Mouse (Mus musculus) CD8-positive naive resting alpha-beta T cell, adult 2 months (primary cell): ENCODE measurements at regions not wholly inside any gene's neighbourhood (a gene's known extent, or its start where the extent isn't known, plus 50 kb on each side); places are given as distances from the start of the nearest gene placed in this dataset.

Source experiments
- DNase-seq, 2 experiments: peaks; one replicate each; pipeline ENCODE4 v3.0.0; 2022; ENCODE audit warnings: low read depth in 2 of 2, low spot score in 2 of 2

- no peak for DNase-seq
Measured at GRCm38 (mm10) chr2:133362693-133363443, 189.1 kb upstream of the Bmp2 start.

DNA sequence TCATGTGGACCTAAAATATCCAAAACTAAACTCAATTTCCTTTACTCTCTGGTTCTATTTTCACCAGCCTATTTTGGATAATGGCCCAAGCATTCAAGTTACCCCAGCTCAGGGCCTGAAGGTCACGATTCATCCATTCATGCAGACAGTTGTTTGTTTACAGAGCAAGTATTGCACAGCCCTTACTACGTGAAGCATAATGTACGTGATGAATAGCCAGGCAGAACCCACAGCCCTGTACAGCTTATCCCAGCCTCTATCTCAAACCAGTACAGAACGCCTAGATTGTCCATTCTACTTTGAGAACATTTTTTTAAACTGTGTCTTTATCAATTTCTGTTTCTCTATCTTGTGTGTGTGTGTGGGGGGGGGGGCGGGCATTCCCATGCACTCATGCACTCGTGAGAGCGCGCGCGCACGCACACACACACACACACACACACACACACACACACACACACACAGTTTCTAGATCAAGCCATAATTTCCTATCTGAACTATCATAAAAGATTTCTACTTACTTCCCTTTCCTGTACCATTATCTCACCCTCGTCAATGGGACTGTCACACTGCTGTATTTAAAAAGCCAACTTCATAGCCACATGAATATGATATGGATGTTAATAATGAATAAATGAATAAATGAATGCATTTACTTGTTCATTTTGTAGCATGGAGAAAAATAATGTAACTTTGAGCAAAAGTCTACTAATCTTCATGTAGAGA lies 180.3 kb upstream of the Bmp2 start:
- no peak for DNase-seq

DNA sequence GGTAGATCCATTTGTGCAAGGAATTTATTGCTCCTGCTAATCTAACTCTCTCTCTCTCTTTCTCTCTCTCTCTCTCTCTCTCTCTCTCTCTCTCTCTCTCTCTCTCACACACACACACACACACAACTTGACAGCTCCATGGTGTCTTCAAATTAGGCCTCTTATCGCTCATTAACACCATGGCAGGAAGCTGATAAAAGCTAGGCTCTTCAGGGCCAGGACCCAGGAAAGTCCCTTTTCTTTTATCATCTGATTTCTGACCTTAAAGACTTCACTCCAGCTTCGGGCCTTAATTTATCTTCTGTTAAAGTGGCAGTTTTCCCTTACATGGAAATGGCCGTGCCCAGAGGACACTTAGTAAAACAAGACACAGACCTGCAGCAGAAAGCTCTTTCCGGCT lies 178.4 kb upstream of the Bmp2 start:
- no peak for DNase-seq

- DNase-seq: no peak
Measured at GRCm38 (mm10) chr2:133381054-133381453, 170.9 kb upstream of the Bmp2 start.

- no peak for DNase-seq
Measured at GRCm38 (mm10) chr2:133383135-133383920, 168.6 kb upstream of the Bmp2 start.

- DNase-seq: no peak
Measured at GRCm38 (mm10) chr2:133385297-133385696, 166.7 kb upstream of the Bmp2 start.

GRCm38 (mm10) chr2:133387349-133387748 lies 164.6 kb upstream of the Bmp2 start:
- no peak for DNase-seq

- no peak for DNase-seq
Measured at GRCm38 (mm10) chr2:133392298-133392697, 159.7 kb upstream of the Bmp2 start.

DNA sequence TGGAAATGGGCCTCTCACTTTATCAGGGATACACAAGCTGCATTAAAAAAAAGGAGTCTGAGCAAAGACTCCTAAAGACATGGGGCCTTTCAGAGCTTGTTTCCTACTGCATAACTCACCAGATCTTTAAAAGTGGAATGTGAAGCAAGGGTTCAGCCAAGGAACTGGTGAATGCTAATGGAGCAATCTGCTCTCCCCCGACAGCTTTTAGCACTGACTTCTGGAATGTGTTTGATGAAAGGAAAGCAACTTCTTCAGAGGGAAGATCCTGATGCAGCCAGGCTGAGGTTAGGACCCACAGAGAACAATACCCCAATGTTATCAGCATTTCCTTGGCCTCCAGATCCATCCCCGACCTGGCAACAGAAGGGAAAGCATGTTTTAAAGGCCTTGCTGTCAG lies 154.4 kb upstream of the Bmp2 start:
- DNase-seq: no peak

- no peak for DNase-seq
Measured at GRCm38 (mm10) chr2:133399059-133399690, 152.8 kb upstream of the Bmp2 start.

GRCm38 (mm10) chr2:133400963-133401362 lies 151.0 kb upstream of the Bmp2 start:
- DNase-seq: no peak

- DNase-seq: no peak
Measured at GRCm38 (mm10) chr2:133416990-133417581, 134.9 kb upstream of the Bmp2 start.

DNA sequence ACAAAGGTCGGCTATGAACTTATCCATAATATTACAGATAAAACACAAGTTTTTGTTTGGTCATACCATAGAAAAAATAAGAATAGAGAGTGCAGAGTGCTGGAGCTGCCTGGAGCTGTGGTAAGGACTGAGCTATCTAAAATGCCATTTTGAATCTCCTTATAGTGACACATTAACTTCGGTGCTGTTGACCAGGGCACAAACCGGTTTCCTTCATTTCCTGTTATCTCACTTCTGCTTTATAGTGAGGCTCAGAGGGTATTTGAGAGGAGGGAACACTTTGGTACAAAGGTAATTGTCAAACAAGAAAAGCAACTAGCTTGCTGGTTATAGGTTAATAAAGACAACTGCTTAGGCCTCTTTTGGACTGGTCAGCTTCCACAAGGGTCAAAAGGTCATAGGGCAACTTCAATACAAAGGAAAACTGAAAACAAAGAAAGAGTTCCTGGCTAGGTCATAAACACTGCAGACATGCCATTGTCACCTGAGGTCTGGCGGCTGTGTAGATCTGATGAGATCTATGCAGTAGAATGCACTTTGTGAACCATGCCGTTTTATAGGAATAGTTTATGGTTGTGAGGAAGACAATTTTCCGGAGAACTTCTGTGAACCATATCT lies 132.2 kb upstream of the Bmp2 start:
- no peak for DNase-seq

- DNase-seq: no peak
Measured at GRCm38 (mm10) chr2:133425538-133425937, 126.4 kb upstream of the Bmp2 start.

DNA sequence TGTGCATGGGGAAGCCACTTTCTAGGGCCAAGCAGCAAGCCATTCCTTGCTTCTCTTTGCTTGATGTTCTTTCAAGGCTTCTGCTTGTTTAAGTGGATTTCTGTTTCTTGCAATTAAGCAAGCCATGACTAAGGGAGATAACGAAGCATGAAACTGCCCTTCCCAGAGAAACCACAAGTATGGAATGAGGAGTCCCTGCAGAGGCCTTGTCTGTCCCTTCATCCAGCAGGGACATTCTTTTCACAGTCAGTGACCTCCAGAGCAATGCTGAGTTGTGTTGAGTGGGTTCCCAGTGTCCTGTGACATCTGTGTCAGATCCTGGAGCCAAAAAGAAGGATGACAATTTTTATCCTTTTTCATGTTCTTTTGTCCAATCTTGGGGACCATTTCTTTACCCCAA lies 124.9 kb upstream of the Bmp2 start:
- no peak for DNase-seq

GRCm38 (mm10) chr2:133429369-133430062 lies 122.4 kb upstream of the Bmp2 start:
- no peak for DNase-seq

- DNase-seq: no peak
Measured at GRCm38 (mm10) chr2:133430741-133431438, 121.1 kb upstream of the Bmp2 start.

GRCm38 (mm10) chr2:133432141-133432813 lies 119.7 kb upstream of the Bmp2 start:
- DNase-seq: no peak
